Mouse (Mus musculus) megakaryocyte, embryonic 14.5 days (primary cell): ENCODE measurements around the gene Hoxc8. TPM values are rescaled to one million over a fixed set of nuclear protein-coding genes. Genes with fewer than 3 reads are reported as not detected.

Source experiments
- H3K27me3 ChIP-seq: replicated peaks from 2 replicates; pipeline ENCODE3; 2012; ENCODE audit warnings: inconsistent platforms
- H3K36me3 ChIP-seq: replicated peaks from 2 replicates; pipeline ENCODE3; 2012; ENCODE audit warnings: low read length, inconsistent platforms, mixed read lengths
- H3K4me1 ChIP-seq: 2 replicates; pipeline ENCODE4 v1.6.1; 2012; ENCODE audit warnings: inconsistent platforms
- H3K4me3 ChIP-seq: replicated peaks from 2 replicates; pipeline ENCODE3; 2012; ENCODE audit warnings: moderate library complexity, mild to moderate bottlenecking, inconsistent platforms
- H3K9me3 ChIP-seq: 2 replicates; pipeline ENCODE4 v1.6.1; 2012; ENCODE audit warnings: inconsistent platforms
- FLI1 ChIP-seq: IDR thresholded peaks from 2 replicates; pipeline ENCODE4 v1.6.1; 2012; ENCODE audit warnings: low read length, inconsistent platforms, mixed read lengths
- GATA1 ChIP-seq: IDR thresholded peaks from 3 replicates; pipeline ENCODE4 v1.6.1; 2012; ENCODE audit warnings: mixed read lengths, low read length, inconsistent platforms, borderline replicate concordance
- polyA plus RNA-seq: library from polyadenylated mRNA; stranded (reverse); fragments of >175 nt; gene quantifications from 2 replicates; pipeline ENCODE4 v1.2.3, GENCODE M21; 2012; ENCODE audit warnings: low replicate concordance; ENCODE audit not compliant: insufficient read depth

Gene Hoxc8
- polyA plus RNA-seq, 1 experiment: 0.04 TPM

- Histone ChIP-seq H3K4me1 (peaks cover 14% of the 10 kb centered on the region), H3K9me3 (no peaks in the 10 kb centered on the region; the same call in 1 of the 2 replicates), H3K4me3 (no peak overlapping the region), H3K27me3 (peaks cover 99% of the 10 kb centered on the region), H3K36me3 (no peaks in the 10 kb centered on the region)
- TF ChIP-seq GATA1 (no peak), FLI1 (no peak)
Observed at GRCm38 (mm10) chr15:103005797-103006196, 15.4 kb downstream of the Hoxc8 start.

- Histone ChIP-seq H3K36me3 (no peaks in the 10 kb centered on the region), H3K9me3 (no peaks in the 10 kb centered on the region; the same call in 1 of the 2 replicates), H3K27me3 (peaks cover 99% of the 10 kb centered on the region), H3K4me3 (no peak overlapping the region), H3K4me1 (peaks cover 16% of the 10 kb centered on the region)
- TF ChIP-seq FLI1 (no peak), GATA1 (no peak)
Observed at GRCm38 (mm10) chr15:103006326-103006725, 15.9 kb downstream of the Hoxc8 start.

DNA sequence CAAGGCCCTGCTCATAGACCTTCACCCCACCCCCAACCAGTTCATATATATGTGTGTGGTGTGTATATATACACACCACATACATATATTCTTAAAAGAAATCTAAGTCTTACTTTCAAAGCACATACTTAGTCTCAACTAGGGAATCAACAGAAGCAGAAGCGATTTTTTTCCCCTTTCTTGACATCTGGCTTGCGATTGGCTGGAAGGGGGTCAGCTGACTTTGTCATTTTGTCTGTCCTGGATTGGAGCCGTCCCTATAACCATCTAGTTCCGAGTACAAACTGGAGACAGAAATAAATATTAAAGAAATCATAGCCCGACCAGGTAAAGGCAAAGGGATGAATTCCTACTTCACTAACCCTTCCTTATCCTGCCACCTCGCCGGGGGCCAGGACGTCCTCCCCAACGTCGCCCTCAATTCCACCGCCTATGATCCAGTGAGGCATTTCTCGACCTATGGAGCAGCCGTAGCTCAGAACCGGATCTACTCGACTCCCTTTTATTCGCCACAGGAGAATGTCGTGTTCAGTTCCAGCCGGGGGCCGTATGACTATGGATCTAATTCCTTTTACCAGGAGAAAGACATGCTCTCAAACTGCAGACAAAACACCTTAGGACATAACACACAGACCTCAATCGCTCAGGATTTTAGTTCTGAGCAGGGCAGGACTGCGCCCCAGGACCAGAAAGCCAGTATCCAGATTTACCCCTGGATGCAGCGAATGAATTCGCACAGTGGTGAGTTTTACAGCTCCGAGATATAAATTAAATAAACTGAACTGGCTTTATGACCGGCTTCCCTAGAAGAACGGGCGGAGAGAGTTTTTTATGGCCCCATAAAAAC, 19.1 kb downstream of the Hoxc8 start:
- Histone ChIP-seq H3K9me3 (no peaks in the 10 kb centered on the region), H3K36me3 (no peaks in the 10 kb centered on the region), H3K4me3 (no peak overlapping the region), H3K27me3 (peaks cover 98% of the 10 kb centered on the region), H3K4me1 (peaks cover 26% of the 10 kb centered on the region)
- no peak for TF ChIP-seq GATA1
- TF ChIP-seq FLI1: no peak

DNA sequence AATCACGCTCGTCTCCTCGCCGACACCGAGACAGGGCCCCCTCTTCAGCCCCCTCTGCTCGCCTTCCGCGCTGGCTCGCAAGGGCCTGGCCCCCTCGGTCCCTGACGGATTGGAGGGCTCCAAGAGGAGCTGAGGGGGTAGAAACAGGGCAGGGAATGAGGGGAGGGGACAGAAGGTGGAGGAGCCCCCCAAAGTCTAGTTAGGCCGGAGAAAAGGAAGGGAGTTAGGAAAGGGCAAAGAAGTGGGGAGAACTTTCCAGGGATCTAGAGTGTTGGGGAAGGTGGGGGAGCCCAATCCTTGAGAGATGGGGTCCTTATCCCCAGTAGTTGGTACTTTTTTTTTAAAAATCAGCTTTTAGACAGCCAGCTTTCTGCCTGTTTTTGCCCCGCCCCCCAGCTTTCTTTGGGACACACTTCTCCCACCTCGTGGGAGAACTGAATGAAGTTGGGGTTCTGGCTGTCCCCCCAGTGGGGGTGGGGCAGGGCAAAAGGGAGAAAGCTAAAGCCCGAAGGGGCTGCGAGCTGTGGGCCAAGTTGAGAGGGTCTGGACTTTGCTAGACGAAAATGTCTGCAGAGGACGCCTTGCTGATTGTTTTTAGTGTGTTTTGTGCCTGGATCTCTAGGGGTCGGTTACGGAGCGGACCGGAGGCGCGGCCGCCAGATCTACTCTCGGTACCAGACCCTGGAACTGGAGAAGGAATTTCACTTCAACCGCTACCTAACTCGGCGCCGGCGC, 19.9 kb downstream of the Hoxc8 start:
- Histone ChIP-seq H3K4me3 (no peak overlapping the region), H3K36me3 (no peaks in the 10 kb centered on the region), H3K9me3 (no peaks in the 10 kb centered on the region), H3K4me1 (peaks cover 31% of the 10 kb centered on the region), H3K27me3 (peaks cover 98% of the 10 kb centered on the region)
- TF ChIP-seq GATA1: no peak
- TF ChIP-seq FLI1: no peak

DNA sequence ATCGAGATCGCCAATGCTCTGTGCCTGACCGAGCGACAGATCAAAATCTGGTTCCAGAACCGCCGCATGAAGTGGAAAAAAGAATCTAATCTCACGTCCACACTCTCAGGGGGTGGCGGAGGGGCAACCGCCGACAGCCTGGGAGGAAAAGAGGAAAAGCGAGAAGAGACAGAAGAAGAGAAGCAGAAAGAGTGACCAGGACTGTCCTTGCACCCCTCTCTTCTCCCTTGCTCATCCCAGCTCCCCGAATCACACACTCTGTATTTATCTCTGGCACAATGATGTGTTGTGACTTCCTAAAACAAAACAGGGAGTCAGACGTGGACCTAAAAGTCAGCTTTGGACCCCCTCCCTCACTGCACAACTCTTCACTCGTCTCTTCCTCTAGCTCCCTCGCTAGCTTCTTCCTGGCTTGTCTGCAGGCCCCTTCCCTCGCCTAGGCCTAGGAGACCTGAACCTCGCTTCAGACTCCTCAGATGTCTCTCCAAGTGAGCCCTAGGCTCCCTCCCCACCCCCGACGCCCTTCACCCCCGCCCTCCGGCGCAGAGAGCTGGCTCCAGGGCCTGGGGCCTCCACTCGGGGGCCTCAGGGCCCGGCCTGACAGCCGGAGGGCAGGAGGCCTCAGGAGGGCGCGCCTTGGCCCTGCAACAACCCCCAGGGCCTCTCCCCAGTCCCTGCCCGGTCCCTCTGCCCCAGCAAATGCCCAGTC, 20.6 kb downstream of the Hoxc8 start:
- peaks cover 31% of the 10 kb centered on the region for H3K4me1 ChIP-seq
- no peaks in the 10 kb centered on the region for H3K36me3 ChIP-seq
- peaks cover 98% of the 10 kb centered on the region for H3K27me3 ChIP-seq
- TF ChIP-seq GATA1 (no peak), FLI1 (no peak)
- H3K9me3 ChIP-seq: no peaks in the 10 kb centered on the region
- no peak overlapping the region for H3K4me3 ChIP-seq

DNA sequence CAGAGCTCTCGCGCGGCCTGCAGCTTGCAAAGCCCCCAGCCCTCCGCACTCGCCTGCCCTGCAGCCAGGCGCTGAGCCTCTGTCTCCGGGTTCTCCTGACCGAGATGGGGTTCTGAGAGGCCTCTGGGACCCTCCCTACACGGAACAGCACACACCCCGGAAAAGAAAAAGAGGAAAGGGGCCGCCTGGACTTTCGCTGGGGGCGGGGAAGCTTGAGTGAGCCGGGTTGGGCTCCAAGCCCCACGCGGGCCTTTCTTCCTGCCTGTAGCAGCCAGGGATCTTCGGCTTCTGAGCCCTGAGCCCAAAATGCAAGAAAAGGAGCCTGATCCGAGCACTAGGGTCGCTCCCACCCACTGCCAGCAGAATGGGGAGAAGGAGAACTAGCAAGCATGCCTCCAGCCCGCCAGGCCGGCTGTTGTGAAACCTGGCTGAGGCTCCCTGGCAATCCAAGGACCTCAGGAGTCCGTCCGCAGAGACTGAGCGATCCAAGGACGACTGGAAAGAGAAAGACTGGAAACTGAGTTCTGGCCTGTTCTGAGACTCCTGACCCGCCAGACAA, 21.6 kb downstream of the Hoxc8 start:
- Histone ChIP-seq H3K36me3 (no peaks in the 10 kb centered on the region), H3K9me3 (no peaks in the 10 kb centered on the region), H3K27me3 (peaks cover 98% of the 10 kb centered on the region), H3K4me1 (peaks cover 31% of the 10 kb centered on the region), H3K4me3 (no peak overlapping the region)
- TF ChIP-seq GATA1 (no peak), FLI1 (no peak)

DNA sequence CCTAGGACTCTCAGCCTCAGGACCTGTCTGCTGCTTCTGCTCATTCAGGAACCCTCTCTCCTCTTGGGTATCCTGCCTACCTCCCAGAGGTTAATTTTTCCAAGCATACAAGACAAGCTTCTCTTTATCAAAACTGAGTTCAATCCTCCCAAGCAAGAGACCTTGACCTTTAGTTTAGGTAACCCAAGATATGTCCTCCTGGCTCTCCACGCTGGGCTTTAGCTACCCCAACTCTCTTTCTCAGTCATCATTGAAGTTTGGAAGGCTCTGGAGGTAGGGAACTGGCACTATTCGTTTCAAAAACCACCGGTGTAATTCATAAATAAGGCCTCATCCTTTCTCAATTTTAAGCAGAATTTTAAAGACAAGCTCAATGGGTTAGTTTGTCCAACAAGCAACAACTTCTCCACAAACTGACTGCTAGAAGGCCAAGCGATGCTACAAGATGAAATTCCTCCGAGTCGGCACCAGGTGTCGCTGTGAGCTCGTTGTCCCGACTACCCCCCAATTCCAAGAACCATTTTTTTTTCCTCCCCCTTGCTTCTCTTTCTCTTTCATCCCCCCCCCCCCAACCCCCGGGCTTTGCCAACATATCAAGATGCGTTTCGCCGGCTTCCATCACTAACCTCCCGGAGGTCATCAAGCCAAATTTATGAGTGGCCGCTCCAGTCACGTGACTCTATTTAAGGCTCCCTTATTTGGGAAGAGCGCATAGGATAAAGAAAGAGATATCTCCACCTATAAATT, 23.0 kb downstream of the Hoxc8 start:
- H3K4me3 ChIP-seq: peak overlapping the region; percentile 59
- H3K9me3 ChIP-seq: no peaks in the 10 kb centered on the region
- no peaks in the 10 kb centered on the region for H3K36me3 ChIP-seq
- peaks cover 31% of the 10 kb centered on the region for H3K4me1 ChIP-seq
- peaks cover 98% of the 10 kb centered on the region for H3K27me3 ChIP-seq
- TF ChIP-seq FLI1 (no peak), GATA1 (no peak)

DNA sequence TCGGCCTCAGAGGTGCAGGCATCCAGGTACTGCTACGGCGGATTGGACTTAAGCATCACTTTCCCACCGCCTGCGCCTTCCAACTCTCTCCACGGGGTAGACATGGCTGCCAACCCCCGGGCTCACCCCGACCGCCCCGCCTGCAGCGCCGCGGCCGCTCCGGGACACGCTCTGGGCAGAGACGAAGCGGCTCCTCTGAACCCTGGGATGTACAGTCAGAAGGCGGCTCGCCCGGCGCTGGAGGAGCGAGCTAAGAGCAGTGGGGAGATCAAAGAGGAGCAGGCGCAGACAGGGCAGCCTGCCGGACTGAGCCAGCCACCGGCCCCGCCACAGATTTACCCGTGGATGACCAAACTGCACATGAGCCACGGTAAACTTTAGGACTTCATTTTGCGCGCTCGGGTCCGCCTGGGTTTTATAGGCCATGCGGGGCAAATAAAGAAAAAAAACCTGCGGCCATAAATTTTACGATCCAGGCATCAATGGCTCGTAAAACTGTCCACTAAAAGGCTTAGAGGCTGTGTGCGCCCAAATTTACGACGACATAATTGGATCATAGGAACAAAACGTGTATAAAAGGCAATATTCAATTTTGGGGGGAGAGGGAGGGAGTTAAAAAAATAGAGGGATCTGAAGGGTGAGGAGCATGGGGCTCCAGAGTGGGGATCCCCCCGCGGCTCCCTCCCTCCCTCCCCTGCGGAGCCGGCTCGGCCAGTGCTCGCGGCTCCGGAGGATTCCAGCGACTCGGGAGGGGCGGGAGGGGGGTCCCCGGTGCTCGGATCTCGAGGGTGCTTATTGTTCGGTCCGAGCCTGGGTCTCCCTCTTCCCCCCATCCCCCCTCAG, 24.0 kb downstream of the Hoxc8 start:
- Histone ChIP-seq H3K27me3 (peaks cover 99% of the 10 kb centered on the region), H3K4me3 (peak overlapping the region; percentile 82), H3K4me1 (peaks cover 34% of the 10 kb centered on the region), H3K9me3 (no peaks in the 10 kb centered on the region), H3K36me3 (no peaks in the 10 kb centered on the region)
- TF ChIP-seq FLI1: no peak
- TF ChIP-seq GATA1: no peak
